Mouse (Mus musculus): ENCODE data around the gene Slc7a15. TPM values are rescaled to one million over a fixed set of nuclear protein-coding genes. Genes with fewer than 3 reads are reported as not detected.
A peak's percentile ranks its signal among the peaks of the same experiment; 100 is the strongest.

Gene Slc7a15
- polyA plus RNA-seq, 1 experiment from 2014 or later = not detected

DNA sequence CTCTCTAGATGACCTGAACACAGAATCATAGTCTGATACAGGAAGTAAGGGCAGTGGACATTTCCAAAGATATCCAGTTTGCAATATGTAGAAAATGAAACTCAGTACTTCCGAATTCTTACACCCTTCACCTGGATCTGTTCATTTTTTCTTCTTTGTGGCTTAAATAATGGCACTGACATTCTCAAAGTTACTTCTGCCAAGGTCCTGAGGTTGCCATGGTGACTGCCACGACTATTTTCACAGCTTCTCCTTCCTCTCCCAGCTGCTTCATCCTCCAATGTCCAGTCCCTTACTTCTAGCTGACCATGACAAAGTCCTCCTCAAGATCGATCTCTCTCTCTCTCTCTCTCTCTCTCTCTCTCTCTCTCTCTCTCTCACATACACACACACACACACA lies 105.5 kb downstream of the Slc7a15 start:
- no peak overlapping the region for H3K27ac ChIP-seq
- H3K36me3 ChIP-seq = no peaks in the 10 kb centered on the region
- no peak overlapping the region for H3K4me2 ChIP-seq
- no peak for ATAC-seq (ENCODE audit: insufficient number of reproducible peaks, low FRiP score, low TSS enrichment, low read depth)
- H3K4me3 ChIP-seq = no peak overlapping the region
- H3K9me3 ChIP-seq = no peaks in the 10 kb centered on the region
- H3K9ac ChIP-seq = no peak overlapping the region
- H3K27me3 ChIP-seq = no peaks in the 10 kb centered on the region
- 68% methylated on average over 3 of the region's 3 CpGs for WGBS
- H3K4me1 ChIP-seq = peaks cover 18% of the 10 kb centered on the region

DNA sequence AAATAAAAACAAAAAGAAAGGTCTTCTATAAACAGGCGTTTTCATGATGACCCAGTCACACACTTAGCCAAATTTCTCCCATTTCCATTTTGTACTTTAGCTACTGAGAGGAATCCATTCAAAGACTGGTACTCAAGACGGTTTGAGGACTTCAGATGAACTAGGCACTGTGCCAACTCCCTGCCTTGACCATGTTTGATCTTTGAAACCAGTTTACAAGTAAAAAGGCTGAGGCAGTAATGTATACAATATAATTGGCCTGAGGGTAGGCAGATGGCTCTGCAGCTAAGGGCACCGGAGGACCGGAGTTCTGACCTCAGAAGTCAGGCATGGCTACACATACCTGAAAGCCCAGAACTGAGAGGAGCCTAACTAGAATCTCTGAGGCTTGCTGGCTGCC lies 109.8 kb downstream of the Slc7a15 start:
- Histone ChIP-seq H3K4me3 (no peak overlapping the region), H3K27me3 (no peaks in the 10 kb centered on the region), H3K36me3 (no peaks in the 10 kb centered on the region), H3K9ac (no peak overlapping the region), H3K4me2 (no peak overlapping the region), H3K4me1 (peaks cover 9% of the 10 kb centered on the region), H3K9me3 (no peaks in the 10 kb centered on the region), H3K27ac (no peak overlapping the region)
- ATAC-seq (ENCODE audit: insufficient number of reproducible peaks, low FRiP score, low TSS enrichment, low read depth) = no peak
- 42% methylated on average over 4 of the region's 4 CpGs for WGBS

DNA sequence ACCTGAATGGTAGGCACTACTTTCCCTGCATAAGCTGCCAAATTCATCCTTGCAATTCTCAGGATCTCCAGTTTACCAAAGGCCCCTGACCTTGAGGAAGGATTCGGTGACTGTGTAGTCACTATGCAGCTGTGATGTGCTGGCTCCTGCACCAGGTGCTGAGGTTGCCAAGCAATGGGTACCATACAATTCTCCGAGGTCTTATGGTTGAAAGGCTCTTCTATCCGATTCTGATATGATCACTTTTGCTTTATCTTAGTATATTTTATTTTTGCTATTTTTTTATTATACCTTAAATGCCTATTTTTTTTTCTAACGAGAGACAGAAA lies 110.2 kb downstream of the Slc7a15 start:
- no peak for ATAC-seq (ENCODE audit: insufficient number of reproducible peaks, low FRiP score, low TSS enrichment, low read depth)
- Histone ChIP-seq H3K27me3 (no peaks in the 10 kb centered on the region), H3K36me3 (no peaks in the 10 kb centered on the region), H3K4me2 (no peak overlapping the region), H3K27ac (0 out of 2 replicates have a peak overlapping the region, but pooled peaks have one; percentile 2), H3K4me3 (no peak overlapping the region), H3K4me1 (peaks cover 9% of the 10 kb centered on the region), H3K9ac (no peak overlapping the region), H3K9me3 (no peaks in the 10 kb centered on the region)
- WGBS = 86% methylated on average over 4 of the region's 4 CpGs

DNA sequence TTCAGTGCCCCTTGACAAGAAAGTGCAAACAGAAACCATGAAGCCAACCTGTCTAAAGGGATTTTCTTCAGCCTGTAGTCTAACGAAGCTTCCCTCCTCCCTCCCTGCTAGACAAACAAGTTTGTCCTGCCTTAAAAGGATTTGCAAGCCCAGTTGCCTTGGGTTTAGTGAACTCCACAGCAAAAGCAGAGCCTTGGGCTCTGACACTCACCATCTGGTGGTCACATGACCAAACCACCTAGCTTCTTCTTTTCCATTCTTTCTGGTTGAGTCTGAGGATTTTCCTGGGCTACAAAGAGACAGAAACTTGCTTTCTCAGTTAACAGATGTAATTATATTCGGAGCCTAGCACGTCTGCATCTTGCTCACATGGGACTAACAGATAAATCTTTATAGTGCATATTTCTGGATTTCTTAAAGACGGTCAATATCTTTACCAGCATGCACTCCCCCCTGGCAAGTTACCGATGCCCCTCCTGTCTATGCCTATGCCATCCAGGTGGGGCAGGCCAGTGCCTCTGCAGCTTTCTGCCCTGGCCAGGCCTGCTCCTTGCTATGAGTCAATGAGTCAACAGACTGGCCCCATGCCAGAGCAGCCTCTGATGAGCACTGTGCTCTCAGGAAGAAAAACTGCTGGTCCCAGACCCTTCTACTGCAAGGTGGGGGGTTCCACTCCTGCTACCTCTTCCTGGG lies 110.8 kb downstream of the Slc7a15 start:
- Histone ChIP-seq H3K9ac (no peak overlapping the region), H3K4me2 (no peak overlapping the region), H3K27ac (0 out of 2 replicates have a peak overlapping the region, but pooled peaks have one; percentile 23), H3K4me1 (peaks cover 9% of the 10 kb centered on the region), H3K27me3 (no peaks in the 10 kb centered on the region), H3K4me3 (no peak overlapping the region), H3K36me3 (no peaks in the 10 kb centered on the region), H3K9me3 (no peaks in the 10 kb centered on the region)
- no peak; the same call in 1 of the 2 replicates for ATAC-seq (ENCODE audit: insufficient number of reproducible peaks, low FRiP score, low TSS enrichment, low read depth)
- WGBS = 47% methylated on average over 5 of the region's 5 CpGs

DNA sequence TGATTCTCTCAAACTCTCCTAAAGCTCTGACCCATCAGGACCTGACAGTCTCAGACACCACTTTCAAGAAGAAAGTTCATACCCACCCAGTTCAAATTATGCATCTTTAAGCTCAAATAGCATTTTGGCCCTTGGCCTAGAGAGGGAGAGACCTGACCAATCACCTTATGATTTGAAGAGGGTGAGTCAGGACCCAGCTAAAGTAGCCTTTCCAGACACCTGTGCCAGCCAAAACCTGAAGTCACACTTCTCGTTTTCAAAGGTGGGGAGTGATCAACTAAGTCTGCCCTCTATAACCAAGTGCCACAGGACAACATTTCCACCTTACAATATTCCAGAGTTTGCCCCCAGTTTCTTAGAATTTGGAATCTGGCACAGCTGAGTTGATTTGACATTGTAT lies 111.6 kb downstream of the Slc7a15 start:
- Histone ChIP-seq H3K4me1 (peaks cover 9% of the 10 kb centered on the region), H3K4me2 (no peak overlapping the region), H3K9ac (no peak overlapping the region), H3K36me3 (no peaks in the 10 kb centered on the region), H3K27ac (0 out of 2 replicates have a peak overlapping the region, but pooled peaks have one; percentile 23), H3K27me3 (no peaks in the 10 kb centered on the region), H3K4me3 (no peak overlapping the region), H3K9me3 (no peaks in the 10 kb centered on the region)
- ATAC-seq (ENCODE audit: insufficient number of reproducible peaks, low FRiP score, low TSS enrichment, low read depth) = no peak
- 41% methylated on average over 1 of the region's 1 CpGs for WGBS

DNA sequence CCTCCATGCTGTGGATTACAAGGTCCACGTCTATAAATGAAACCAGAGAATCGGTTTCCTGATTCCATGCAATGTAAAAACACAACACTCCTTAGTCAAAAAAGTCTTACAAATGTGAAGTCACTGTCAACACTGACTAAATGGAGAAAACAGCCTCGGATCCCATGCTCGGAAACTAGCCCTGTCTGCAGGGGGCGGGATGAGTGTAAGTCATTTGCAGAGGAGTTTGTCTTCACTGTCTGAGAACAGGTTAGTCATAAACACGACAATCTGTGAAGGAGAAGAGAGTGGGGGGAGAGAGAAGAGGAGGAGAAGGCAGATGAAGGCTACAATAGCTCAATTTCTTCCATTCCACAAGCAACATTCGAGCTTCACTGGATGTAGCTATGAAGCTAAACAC lies 113.6 kb downstream of the Slc7a15 start:
- H3K36me3 ChIP-seq = no peaks in the 10 kb centered on the region
- no peak overlapping the region for H3K9ac ChIP-seq
- 71% methylated on average over 7 of the region's 7 CpGs for WGBS
- peaks cover 9% of the 10 kb centered on the region for H3K4me1 ChIP-seq
- no peak overlapping the region for H3K4me3 ChIP-seq
- H3K27me3 ChIP-seq = no peaks in the 10 kb centered on the region
- no peak for ATAC-seq (ENCODE audit: insufficient number of reproducible peaks, low FRiP score, low TSS enrichment, low read depth)
- H3K27ac ChIP-seq = no peak overlapping the region
- no peak overlapping the region for H3K4me2 ChIP-seq
- no peaks in the 10 kb centered on the region for H3K9me3 ChIP-seq

DNA sequence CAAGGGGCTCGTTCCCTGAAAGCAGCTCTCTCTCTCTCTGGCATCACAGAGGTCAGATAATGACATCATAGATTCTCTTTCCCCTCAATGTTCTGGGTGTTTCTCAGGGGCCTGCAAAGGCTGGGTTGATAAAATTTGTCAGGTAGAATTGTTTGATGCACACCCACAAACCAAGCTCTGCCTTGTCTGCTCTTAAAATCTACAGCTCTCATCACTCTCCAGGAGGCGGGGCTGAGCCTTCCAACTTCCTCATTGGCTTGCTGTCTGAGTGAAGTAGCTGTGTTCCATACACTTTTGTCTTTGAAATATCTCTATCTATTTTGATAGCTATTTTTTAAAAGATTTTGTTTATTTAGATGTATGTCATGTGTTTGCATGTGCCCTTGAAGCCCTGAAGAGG lies 116.7 kb downstream of the Slc7a15 start:
- no peaks in the 10 kb centered on the region for H3K36me3 ChIP-seq
- no peaks in the 10 kb centered on the region for H3K9me3 ChIP-seq
- H3K4me3 ChIP-seq = no peak overlapping the region
- H3K27ac ChIP-seq = no peak overlapping the region
- H3K4me2 ChIP-seq = no peak overlapping the region
- H3K9ac ChIP-seq = no peak overlapping the region
- H3K27me3 ChIP-seq = no peaks in the 10 kb centered on the region
- 58% methylated on average over 2 of the region's 2 CpGs for WGBS
- ATAC-seq (ENCODE audit: insufficient number of reproducible peaks, low FRiP score, low TSS enrichment, low read depth) = no peak
- no peaks in the 10 kb centered on the region for H3K4me1 ChIP-seq

Other genes with a start within 250 kb of the Slc7a15 start
- gene Rhob, start 99.1 kb downstream of the Slc7a15 start, polyA plus RNA-seq (2015; fragmentation: Nextera tagmentation; extraction: Ambion mirVana) = 54.1 and 60.5 TPM in 2 replicates
- gene Pum2, start 75.1 kb upstream of the Slc7a15 start, polyA plus RNA-seq (2015; fragmentation: Nextera tagmentation; extraction: Ambion mirVana) = 36.8 and 43.0 TPM in 2 replicates
- 285 and 309 TPM in 2 replicates for gene Sdc1, start 172.3 kb upstream of the Slc7a15 start, polyA plus RNA-seq (2015; fragmentation: Nextera tagmentation; extraction: Ambion mirVana)